Mouse (Mus musculus) T-helper 1 cell (primary cell): ENCODE measurements around the gene Hinfp.
"Not testable (repeated sequence)": the region's sequence is repeated elsewhere in the genome, so short reads cannot be mapped to it uniquely, and the experiment has no call there.

Experiments used
- in situ Hi-C: fragments of 300-600 bp; cut with MboI, MseI; formaldehyde crosslinking; loops from one replicate; pipeline ENCODE4 v1.15.1; 2025; ENCODE audit warnings: high pct_unique_total_duplicates

The Hinfp gene

GRCm38 (mm10) chr9:44332918-44333638 is 27.6 kb upstream of the Hinfp start:
- in situ Hi-C loops, result no loop called here

GRCm38 (mm10) chr9:44330736-44331135 is 25.3 kb upstream of the Hinfp start:
- in situ Hi-C loops, result no loop called here

GRCm38 (mm10) chr9:44327926-44328325 is 22.5 kb upstream of the Hinfp start:
- in situ Hi-C loops, result no loop called here

GRCm38 (mm10) chr9:44327064-44327711 is 21.7 kb upstream of the Hinfp start:
- in situ Hi-C loops, result no loop called here

GRCm38 (mm10) chr9:44326371-44327063 is 21.0 kb upstream of the Hinfp start:
- in situ Hi-C loops, result no loop called here

- in situ Hi-C loops, result no loop called here
Measured at GRCm38 (mm10) chr9:44325768-44326370, 20.4 kb upstream of the Hinfp start, which contains the start of gene Dpagt1. Gene Dpagt1, plus strand, starts transcription at chr9:44326019.

- in situ Hi-C loops, result not testable (repeated sequence)
Measured at GRCm38 (mm10) chr9:44325032-44325767, 19.7 kb upstream of the Hinfp start.

GRCm38 (mm10) chr9:44324147-44324546 is 18.7 kb upstream of the Hinfp start:
- in situ Hi-C loops, result no loop called here

- in situ Hi-C loops, result not testable (repeated sequence)
Measured at GRCm38 (mm10) chr9:44323656-44324055, 18.2 kb upstream of the Hinfp start.

GRCm38 (mm10) chr9:44320799-44321133 is 15.3 kb upstream of the Hinfp start:
- in situ Hi-C loops, result no loop called here

- in situ Hi-C loops, result no loop called here
Measured at GRCm38 (mm10) chr9:44319887-44320798, 14.7 kb upstream of the Hinfp start, which contains the start of gene C2cd2l. Gene C2cd2l, minus strand, starts transcription at chr9:44320285.

GRCm38 (mm10) chr9:44319105-44319886 is 13.8 kb upstream of the Hinfp start:
- in situ Hi-C loops, result no loop called here

- in situ Hi-C loops, result no loop called here
Measured at GRCm38 (mm10) chr9:44318826-44319095, 13.3 kb upstream of the Hinfp start.

GRCm38 (mm10) chr9:44318076-44318825 is 12.8 kb upstream of the Hinfp start:
- in situ Hi-C loops, result no loop called here

- in situ Hi-C loops, result no loop called here
Measured at GRCm38 (mm10) chr9:44317452-44317851, 12.0 kb upstream of the Hinfp start.

GRCm38 (mm10) chr9:44314910-44315309 is 9.4 kb upstream of the Hinfp start:
- in situ Hi-C loops, result no loop called here

GRCm38 (mm10) chr9:44314257-44314547 is 8.7 kb upstream of the Hinfp start:
- in situ Hi-C loops, result no loop called here

GRCm38 (mm10) chr9:44313476-44314256 is 8.2 kb upstream of the Hinfp start:
- in situ Hi-C loops, result no loop called here
